Mouse (Mus musculus) embryonic facial prominence, embryonic 11.5 days (tissue): Measurements from ENCODE around the gene Ubtd1. TPM values are rescaled to one million over a fixed set of nuclear protein-coding genes. Genes with fewer than 3 reads are reported as not detected.

Source experiments
- ATAC-seq: fragments of 200-750 bp; cut with Nextera tagmentation; replicated peaks from 2 replicates; pipeline ENCODE4 v1.8.0; 2017; ENCODE audit warnings: low read depth; ENCODE audit not compliant: insufficient number of reproducible peaks, low FRiP score, low TSS enrichment
- DNase-seq: peaks from one replicate; pipeline ENCODE4 v3.0.0-alpha.2; 2015; ENCODE audit warnings: low spot score
- H3K27ac ChIP-seq: fragments of 300-500 bp; sonication (generic); replicated peaks from 2 replicates; pipeline ENCODE4 v1.5.1; 2014; ENCODE audit warnings: mild to moderate bottlenecking, low read depth, low read length, control low read depth
- H3K27me3 ChIP-seq: fragments of 300-500 bp; sonication (generic); 2 replicates; pipeline ENCODE4 v1.6.1; 2014; ENCODE audit warnings: mild to moderate bottlenecking, low read length, moderate library complexity, mixed read lengths; ENCODE audit not compliant: control insufficient read depth, insufficient read depth
- H3K36me3 ChIP-seq: fragments of 300-500 bp; sonication (generic); replicated peaks from 2 replicates; pipeline ENCODE4 v1.6.1; 2014; ENCODE audit warnings: low read depth, mild to moderate bottlenecking, low read length, moderate library complexity, mixed read lengths; ENCODE audit not compliant: control insufficient read depth, insufficient read depth
- H3K4me1 ChIP-seq: fragments of 300-500 bp; sonication (generic); 2 replicates; pipeline ENCODE4 v1.6.1; 2014; ENCODE audit warnings: low read length, mixed read lengths; ENCODE audit not compliant: control insufficient read depth, insufficient read depth
- H3K4me2 ChIP-seq: fragments of 300-500 bp; sonication (generic); 2 replicates; pipeline ENCODE4 v1.6.1; 2014; ENCODE audit warnings: low read depth, mild to moderate bottlenecking, control low read depth, low read length, moderate library complexity
- H3K4me3 ChIP-seq: fragments of 300-500 bp; sonication (generic); 2 replicates; pipeline ENCODE4 v1.5.1; 2014; ENCODE audit warnings: low read depth, low read length, control low read depth
- H3K9ac ChIP-seq: fragments of 300-500 bp; sonication (generic); replicated peaks from 2 replicates; pipeline ENCODE4 v1.6.1; 2014; ENCODE audit warnings: mild to moderate bottlenecking, control low read depth, low read length
- H3K9me3 ChIP-seq: fragments of 300-500 bp; sonication (generic); replicated peaks from 2 replicates; pipeline ENCODE4 v1.6.1; 2016; ENCODE audit warnings: mild to moderate bottlenecking, low read length, inconsistent platforms, mixed read lengths; ENCODE audit not compliant: control insufficient read depth
- WGBS: fragments of 180-500 bp; shearing (Covaris S2); extraction: QIAGEN DNeasy Blood & Tissue Kit; methylation state at CpG from one replicate; pipeline ENCODE4 v1.1.7; 2014; 5-methylcytosine and 5-hydroxymethylcytosine counted together
- polyA plus RNA-seq: library from polyadenylated mRNA; unstranded; fragments of >200 nt; fragmentation: Nextera tagmentation; extraction: Ambion mirVana; gene quantifications from 2 replicates; pipeline ENCODE4 v1.2.1, GENCODE M21; 2014

The Ubtd1 gene
- polyA plus RNA-seq: 7.1 and 8.8 TPM in 2 replicates

GRCm38 (mm10) chr19:41981595-41981927 lies at the start of gene Ubtd1:
TSS of gene Ubtd1 (plus strand) at chr19:41981763.
- Histone ChIP-seq H3K4me3 (peak within 1 kb of the TSS; percentile 84), H3K36me3 (no peaks in the 10 kb centered on the region), H3K9ac (peak within 1 kb of the TSS; percentile 77), H3K4me2 (peak within 1 kb of the TSS; percentile 99), H3K27me3 (no peaks in the 10 kb centered on the region; the same call in 1 of the 2 replicates), H3K9me3 (no peaks in the 10 kb centered on the region), H3K27ac (peak within 1 kb of the TSS; percentile 77), H3K4me1 (peaks cover 2% of the 10 kb centered on the region; the same call in 1 of the 2 replicates)
- WGBS: 0% methylated on average over 26 of the region's 33 CpGs
- DNase-seq (no peak), ATAC-seq (no peak)

- H3K9ac ChIP-seq: peak overlapping the region; percentile 67
- no peaks in the 10 kb centered on the region; the same call in none of the 2 replicates for H3K36me3 ChIP-seq
- H3K4me2 ChIP-seq: peak overlapping the region; percentile 48
- ATAC-seq (no peak), DNase-seq (peak; percentile 12)
- peak overlapping the region; percentile 85 for H3K4me3 ChIP-seq
- H3K4me1 ChIP-seq: no peaks in the 10 kb centered on the region
- WGBS: under 1% methylated on average over 28 of the region's 28 CpGs
- H3K9me3 ChIP-seq: no peaks in the 10 kb centered on the region
- H3K27ac ChIP-seq: no peak overlapping the region
- H3K27me3 ChIP-seq: no peaks in the 10 kb centered on the region
Observed at GRCm38 (mm10) chr19:41932686-41933085, 48.9 kb upstream of the Ubtd1 start.

GRCm38 (mm10) chr19:41933179-41934086 lies 48.1 kb upstream of the Ubtd1 start, which contains the start of the genes Exosc1 and Zdhhc16:
TSS of gene Exosc1 (minus strand) at chr19:41933423.
TSS of gene Zdhhc16 (plus strand) at chr19:41933480.
- no peaks in the 10 kb centered on the region; the same call in none of the 2 replicates for H3K36me3 ChIP-seq
- peak within 1 kb of the TSS; percentile 85 for H3K4me3 ChIP-seq
- ATAC-seq: peak; percentile 100
- H3K4me2 ChIP-seq: peak within 1 kb of the TSS; percentile 48
- H3K27me3 ChIP-seq: no peaks in the 10 kb centered on the region
- no peaks in the 10 kb centered on the region for H3K4me1 ChIP-seq
- under 1% methylated on average over 47 of the region's 47 CpGs for WGBS
- DNase-seq: peak; percentile 98
- H3K9ac ChIP-seq: peak within 1 kb of the TSS; percentile 88
- no peaks in the 10 kb centered on the region for H3K9me3 ChIP-seq
- H3K27ac ChIP-seq: no peak within 1 kb of the TSS

GRCm38 (mm10) chr19:41934124-41934523 lies 47.4 kb upstream of the Ubtd1 start:
- WGBS: 51% methylated on average over 6 of the region's 6 CpGs
- peaks cover 2% of the 10 kb centered on the region for H3K36me3 ChIP-seq
- no peak overlapping the region for H3K27ac ChIP-seq

GRCm38 (mm10) chr19:41935921-41936320 lies 45.6 kb upstream of the Ubtd1 start:
- H3K4me1 ChIP-seq: no peaks in the 10 kb centered on the region
- no peak for ATAC-seq
- H3K27me3 ChIP-seq: no peaks in the 10 kb centered on the region
- DNase-seq: no peak
- no peak overlapping the region for H3K9ac ChIP-seq
- no peak overlapping the region for H3K4me3 ChIP-seq
- H3K9me3 ChIP-seq: no peaks in the 10 kb centered on the region
- H3K27ac ChIP-seq: no peak overlapping the region
- WGBS: 95% methylated on average over 1 of the region's 1 CpGs
- no peak overlapping the region for H3K4me2 ChIP-seq
- H3K36me3 ChIP-seq: peaks cover 5% of the 10 kb centered on the region

More at GRCm38 (mm10) chr19:41934124-41934523, 47.4 kb upstream of the Ubtd1 start:
- H3K27me3 ChIP-seq: no peaks in the 10 kb centered on the region
- H3K4me3 ChIP-seq: peak overlapping the region; percentile 85
- peak overlapping the region; percentile 88 for H3K9ac ChIP-seq
- H3K4me1 ChIP-seq: no peaks in the 10 kb centered on the region
- no peak for ATAC-seq
- H3K4me2 ChIP-seq: peak overlapping the region; percentile 39
- no peak for DNase-seq
- no peaks in the 10 kb centered on the region for H3K9me3 ChIP-seq

GRCm38 (mm10) chr19:41938539-41938938 lies 43.0 kb upstream of the Ubtd1 start:
- ATAC-seq (no peak), DNase-seq (no peak)
- Histone ChIP-seq H3K27ac (no peak overlapping the region), H3K9ac (no peak overlapping the region), H3K4me1 (no peaks in the 10 kb centered on the region), H3K27me3 (no peaks in the 10 kb centered on the region), H3K4me2 (no peak overlapping the region), H3K36me3 (peaks cover 9% of the 10 kb centered on the region), H3K9me3 (no peaks in the 10 kb centered on the region), H3K4me3 (no peak overlapping the region)
- WGBS: 92% methylated on average over 5 of the region's 5 CpGs

- DNase-seq (no peak), ATAC-seq (no peak)
- 89% methylated on average over 7 of the region's 7 CpGs for WGBS
- Histone ChIP-seq H3K4me1 (no peaks in the 10 kb centered on the region), H3K4me2 (no peak overlapping the region), H3K27me3 (no peaks in the 10 kb centered on the region), H3K9ac (no peak overlapping the region), H3K36me3 (peaks cover 23% of the 10 kb centered on the region), H3K4me3 (no peak overlapping the region), H3K27ac (no peak overlapping the region), H3K9me3 (no peaks in the 10 kb centered on the region)
Observed at GRCm38 (mm10) chr19:41943841-41944240, 37.7 kb upstream of the Ubtd1 start.

GRCm38 (mm10) chr19:41952287-41952686 lies 29.3 kb upstream of the Ubtd1 start:
- Histone ChIP-seq H3K4me3 (no peak overlapping the region), H3K27ac (no peak overlapping the region), H3K4me2 (no peak overlapping the region), H3K36me3 (peaks cover 13% of the 10 kb centered on the region), H3K9ac (no peak overlapping the region), H3K4me1 (no peaks in the 10 kb centered on the region), H3K27me3 (no peaks in the 10 kb centered on the region), H3K9me3 (no peaks in the 10 kb centered on the region)
- 82% methylated on average over 4 of the region's 4 CpGs for WGBS
- ATAC-seq (no peak), DNase-seq (peak; percentile 27)
